Mouse (Mus musculus): ENCODE data around the gene Dnaja2. TPM values are rescaled to one million over a fixed set of nuclear protein-coding genes. Genes with fewer than 3 reads are reported as not detected.
A peak's percentile ranks its signal among the peaks of the same experiment; 100 is the strongest.

Dnaja2 gene
- total RNA-seq (2021) (100 to 1,000 TPM; 157 to 173 TPM), polyA plus RNA-seq (2012; rRNA removed) (5.3 and 7.7 TPM in 2 replicates)
- long read RNA-seq, transcript Dnaja2-201 (9 exons, 2,919 nt) = major isoform, 147 of 156 reads
- long read RNA-seq, partial matches to known transcripts = 6 of 156 reads
- long read RNA-seq, other reads (novel, unspliced or antisense) = 3 of 156 reads

DNA sequence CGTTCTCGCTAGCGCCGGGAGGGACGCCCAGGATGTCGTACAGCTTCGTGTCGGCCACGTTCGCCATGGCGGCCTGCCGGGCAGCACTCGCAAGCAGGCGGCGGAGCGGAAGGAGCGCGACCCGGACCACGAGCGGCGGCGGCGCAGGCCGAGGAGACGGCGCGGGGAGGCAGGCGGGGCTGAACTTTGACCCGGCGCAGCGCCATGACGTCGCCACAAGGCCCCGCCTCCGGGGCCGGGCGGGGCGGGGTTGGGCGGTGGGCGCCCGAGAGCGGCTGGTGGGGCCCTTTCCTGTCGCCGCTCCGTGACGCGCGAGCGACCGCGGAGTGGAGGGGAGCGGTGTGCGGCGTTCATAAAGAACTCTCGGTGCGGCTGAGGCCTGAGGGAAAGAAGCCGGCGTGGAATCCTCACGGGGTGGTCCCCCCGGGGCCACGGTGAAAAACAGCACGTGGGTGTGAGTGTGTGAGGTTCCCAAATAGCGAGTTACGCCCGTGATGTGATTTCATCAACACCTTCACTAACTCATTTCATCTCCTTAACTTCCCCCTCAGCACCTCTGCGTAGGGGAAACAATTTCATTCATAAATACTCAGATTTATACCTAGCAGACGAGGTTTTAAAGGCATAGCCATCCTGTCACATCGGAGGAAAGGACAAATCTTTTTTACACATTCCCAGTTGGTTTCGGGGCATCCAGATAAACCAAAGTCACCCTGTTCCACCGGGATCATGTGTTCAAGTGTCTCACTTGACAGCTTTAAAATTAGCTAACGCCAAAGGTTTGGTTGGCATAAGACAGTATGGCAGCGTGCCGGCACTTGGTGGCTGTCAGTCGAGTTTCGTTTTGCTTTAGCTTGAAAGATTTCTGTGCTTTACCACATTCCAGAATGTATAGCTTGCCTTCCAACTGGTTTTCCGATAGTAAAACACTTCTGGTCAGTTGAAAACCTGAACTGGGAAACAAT is at the start of gene Dnaja2:
TSS of gene Dnaja2 (minus strand) at position 164 of the 965 bp plus-strand sequence.
- peak; percentile 95 for DNase-seq

DNA sequence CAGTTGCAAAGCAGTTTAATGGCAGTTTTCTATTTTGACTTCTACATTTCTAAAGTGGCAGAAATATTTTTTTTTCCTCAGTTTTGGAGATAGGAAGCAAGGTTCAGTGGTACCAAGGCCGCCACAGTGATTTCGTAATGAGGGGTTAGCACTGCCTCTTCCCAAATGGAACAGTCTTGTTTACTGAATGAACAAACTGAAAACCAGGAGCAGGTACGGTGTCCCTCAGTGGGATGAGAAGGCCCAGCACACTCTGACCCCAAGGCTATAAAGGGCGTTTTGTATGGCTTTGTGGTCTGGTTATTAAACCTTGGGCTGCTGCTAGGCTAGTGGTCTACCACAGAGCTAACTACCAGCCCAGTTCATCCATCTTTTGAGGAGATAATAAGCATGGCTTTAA is 49.1 kb upstream of the Dnaja2 start:
- peak; percentile 28 for DNase-seq

DNA sequence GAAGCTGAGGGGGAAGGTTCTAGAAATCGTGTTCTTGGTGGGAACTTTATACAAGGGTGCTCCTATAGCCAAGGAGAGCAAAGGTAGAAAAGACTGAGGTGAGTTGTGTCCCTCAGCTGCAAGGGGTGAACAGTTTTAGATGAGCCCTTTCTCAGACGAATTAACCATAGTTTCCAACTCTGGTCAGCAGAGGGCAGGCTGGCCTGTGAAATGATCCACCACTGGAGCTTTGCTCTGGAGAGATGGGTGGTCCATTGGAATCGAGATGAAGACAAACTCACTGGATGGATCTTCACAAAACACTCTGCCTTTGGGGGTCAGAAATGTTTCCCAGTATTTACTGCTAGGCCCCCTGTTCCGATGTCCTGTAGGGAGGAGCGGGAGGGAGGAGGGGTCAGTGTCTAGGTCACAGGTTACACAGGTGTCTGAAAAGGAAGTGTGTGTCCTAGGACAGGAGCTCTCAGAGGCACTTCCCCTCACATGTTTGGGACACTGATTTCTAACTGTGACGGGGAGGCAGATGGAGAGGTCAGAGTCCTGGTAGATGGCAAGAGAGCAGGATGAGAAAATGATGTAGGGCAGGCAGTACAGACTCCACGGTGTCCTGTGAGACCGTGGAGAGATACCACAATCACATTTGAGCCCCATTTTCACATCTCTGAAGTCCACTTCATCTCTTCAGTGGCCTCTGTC is 48.2 kb upstream of the Dnaja2 start:
- DNase-seq = peak; percentile 57

DNA sequence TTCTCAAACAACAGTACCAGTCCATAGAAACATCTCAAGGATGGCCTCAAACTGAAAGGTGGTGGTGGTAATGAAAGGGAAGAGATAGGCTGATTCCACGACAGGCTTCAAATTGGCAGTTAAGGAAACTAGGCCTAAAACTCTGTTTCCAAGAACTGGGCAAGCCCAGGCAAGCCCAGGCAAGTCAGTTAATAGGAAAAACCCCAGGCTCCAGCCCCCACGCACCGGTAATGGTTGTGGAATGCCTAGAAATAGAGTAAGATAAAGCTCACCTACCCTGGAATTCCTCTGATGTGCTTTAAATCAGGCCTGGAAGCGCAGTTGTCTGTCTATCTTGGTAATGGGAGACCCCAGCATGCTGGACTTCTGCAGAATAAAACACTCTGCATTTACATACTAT is 47.6 kb upstream of the Dnaja2 start:
- no peak for DNase-seq

DNA sequence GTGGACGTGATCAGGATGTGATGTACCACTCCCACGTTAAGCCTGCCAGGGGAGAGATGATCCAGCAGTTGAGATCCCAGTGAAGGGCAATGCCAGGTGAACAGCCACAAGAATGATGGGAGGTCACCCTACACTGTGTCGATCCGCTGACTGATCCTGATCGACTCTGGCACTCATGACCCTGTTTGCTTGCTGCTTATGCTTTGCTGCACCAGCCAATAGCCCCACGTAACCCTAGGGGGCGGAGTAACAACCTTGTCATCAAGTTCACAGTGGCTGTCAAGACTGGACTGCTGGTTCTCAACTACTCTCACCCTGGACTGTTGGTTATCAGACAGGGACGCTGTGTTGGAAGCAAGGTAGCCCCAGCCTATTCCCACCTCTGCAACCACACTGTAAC is 46.6 kb upstream of the Dnaja2 start:
- DNase-seq = no peak

DNA sequence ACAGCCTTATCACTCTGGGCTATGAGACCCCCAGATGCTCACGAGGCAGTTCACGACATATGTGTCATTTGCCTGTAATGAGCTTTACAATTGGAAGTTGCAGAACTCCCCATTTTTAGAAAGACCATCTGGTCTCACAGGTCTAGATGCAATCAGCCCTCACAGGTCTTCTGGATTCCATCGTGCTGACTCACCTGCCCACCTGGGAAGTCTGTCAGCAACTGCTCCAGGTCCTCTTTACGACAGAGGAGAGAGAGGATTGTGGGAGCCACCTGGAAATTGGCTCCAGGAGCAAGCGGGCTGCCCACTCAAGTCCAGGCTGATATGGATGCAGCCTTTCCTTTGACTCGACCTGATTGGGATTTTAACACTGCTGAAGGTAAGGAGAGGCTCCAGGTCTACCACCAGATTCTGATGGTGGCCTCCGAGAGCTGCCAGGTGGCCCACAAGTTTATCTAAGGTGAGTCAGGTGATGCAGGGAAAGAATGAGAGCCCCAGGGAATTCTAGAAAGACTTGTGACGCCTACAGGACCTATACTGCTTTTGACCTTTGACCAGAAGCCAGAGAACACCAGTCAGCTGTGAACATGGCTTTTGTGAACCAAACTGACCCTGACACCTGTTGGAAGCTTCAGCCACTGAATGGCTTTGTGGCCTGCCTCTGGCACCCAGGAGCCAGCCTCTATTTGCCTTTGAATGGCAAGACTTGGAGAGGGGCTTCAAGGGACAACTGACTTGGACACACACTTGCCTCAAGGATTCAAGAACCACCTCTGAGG is 42.5 kb upstream of the Dnaja2 start:
- no peak for DNase-seq

DNA sequence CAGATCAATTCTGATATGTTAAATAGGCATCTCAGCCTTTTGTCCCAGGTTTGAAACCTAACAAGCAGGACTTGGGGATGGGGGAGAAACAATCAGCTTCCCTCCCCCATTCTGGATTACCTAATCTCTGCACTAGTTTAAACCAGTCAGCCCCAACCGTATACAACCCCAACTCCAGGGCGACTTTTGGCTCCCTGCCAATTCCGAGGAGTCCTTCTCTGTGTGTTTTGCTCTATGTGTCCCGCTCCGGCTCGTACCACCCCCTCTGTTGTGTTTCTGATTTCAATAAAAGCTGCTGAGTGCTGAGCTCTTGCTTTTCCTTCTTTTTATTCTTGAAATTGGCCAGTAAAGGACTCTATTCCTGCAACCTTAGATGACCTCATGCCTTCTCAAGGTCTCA is 40.2 kb upstream of the Dnaja2 start:
- peak; percentile 25 for DNase-seq

DNA sequence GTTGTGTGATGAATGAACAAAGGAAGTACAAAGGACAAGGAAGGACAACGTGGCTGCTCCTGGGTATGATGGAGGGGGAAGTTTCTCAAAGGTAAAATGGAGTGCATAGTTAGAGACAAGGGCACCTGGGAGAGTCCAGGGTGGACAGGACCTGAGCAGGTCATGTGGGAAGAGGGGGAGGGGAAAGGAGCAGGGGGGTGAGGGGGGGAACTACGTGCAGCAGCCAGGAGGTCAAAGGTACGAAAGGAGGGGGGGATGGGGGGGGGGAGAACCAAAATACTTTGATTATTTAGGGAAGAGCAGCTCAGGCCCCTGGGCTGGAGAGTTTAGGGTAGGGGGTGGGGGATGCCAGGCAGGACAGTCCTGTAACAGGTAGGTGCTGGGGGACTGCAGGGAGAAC is 39.8 kb upstream of the Dnaja2 start:
- no peak for DNase-seq

DNA sequence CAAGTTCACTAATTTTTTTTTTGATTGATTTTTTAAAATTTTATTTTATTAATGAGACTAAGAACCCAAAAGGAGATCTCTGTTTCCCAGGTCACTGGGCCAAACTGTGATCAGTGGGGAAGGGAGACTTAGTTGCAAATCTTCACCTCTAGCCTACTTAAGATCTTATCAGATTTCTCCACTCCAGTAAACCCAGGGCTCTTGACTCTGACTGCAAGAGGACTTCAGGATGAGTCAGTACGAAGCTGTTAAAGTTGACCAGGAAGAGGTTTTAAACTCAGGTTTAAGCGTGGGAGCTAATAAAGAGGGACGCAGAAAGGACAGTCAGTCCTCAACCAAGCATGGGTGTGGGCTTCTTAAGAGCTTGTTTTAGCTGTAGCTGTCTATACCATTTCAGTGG is 38.2 kb upstream of the Dnaja2 start:
- no peak for DNase-seq

DNA sequence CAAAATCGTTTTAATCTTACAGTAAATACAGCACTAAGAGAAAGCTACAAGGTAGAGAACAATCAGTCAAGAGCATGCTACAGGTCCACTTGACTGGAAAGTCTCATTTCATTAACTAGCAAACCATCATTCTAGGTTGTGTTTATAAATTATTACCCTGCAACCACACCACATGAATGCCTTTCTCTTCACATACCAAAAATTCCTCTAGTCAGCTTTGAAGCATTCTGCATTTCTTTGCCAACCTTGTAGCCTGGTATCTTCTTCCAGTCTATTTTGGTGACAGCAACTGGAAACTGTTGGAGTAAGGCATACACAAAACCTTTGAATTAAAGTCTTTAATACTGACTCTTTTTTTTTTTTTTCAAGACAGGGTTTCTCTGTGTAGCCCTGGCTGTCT is 36.4 kb upstream of the Dnaja2 start:
- DNase-seq = no peak

DNA sequence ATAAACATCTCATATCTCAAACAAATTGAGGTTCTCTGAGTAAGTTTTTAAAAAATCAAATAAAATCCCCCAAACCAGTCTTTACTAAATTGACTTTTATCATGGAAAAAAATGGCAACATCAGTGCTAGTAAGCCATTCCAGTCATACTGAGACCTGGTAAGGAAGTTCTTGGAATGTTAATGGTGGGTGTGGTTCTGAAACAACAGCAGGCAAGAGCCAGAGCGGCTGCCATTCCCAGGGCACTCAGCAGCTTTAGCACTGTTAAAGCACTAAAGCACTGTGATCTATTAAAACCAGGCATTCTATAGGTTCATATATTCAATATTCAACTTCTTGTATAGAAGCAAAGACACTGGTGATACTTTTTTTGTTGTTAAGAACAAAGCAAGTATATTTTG is 35.1 kb upstream of the Dnaja2 start:
- DNase-seq = no peak

DNA sequence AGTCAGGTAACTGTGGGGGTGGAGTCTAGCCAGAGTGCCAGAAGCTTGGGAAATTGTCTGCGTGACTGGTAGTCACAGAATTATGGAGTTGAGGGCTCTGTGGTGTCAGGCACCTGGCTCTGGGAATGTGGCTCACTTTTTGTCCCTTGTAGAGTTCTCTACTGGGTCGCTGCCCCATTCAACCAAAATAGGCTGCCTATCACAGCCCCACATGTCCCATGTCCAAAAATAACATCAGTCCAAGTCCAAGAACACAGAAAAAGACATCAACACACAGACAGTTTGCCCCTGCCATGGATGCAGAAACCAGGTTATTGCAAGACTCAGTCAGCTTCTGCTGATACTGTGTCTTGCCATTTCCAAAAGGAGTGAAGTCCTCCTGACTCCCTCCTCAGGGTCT is 33.5 kb upstream of the Dnaja2 start:
- no peak for DNase-seq

DNA sequence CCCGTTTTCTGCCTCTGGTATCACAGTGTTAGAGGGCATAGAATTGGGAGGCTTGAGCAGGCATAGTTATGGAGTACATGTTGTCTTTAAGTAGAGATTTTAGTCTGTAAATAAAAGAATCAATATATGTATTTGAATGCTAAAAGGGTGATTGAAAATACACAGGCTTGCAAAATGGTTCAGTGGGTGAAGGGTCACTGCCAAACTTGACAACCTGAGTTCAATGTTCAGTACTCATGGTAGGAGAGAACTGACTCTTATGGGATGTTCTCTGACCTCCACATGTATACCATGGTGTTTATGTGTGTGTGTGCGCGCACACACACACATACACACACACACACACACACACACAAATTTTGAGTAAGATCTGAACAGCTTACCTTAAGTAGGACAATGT is 22.5 kb upstream of the Dnaja2 start:
- DNase-seq = no peak

DNA sequence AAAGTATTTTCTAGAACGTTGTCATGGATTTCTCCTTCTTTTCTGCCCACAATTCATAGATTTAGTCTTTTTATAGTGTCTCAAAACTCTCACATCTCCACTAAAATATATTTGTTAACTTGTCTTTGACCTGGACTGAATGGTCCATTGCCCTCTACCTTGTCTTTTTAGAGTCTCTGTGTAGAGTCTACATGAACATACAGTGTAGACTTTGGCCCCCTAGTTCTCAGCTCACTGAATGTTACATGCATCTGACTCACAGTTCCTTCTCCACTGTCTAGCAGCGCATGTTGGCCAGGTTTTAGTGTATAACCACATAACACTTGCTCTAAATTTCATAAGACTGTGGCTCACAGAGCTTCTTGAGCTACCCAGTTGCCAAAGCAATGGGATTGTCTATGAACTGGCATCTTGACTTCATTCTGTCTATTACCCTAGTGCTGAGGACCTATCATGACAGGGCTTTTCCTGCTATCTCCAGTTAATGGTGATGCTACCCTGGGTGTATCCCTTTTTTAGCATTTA is 18.9 kb upstream of the Dnaja2 start:
- no peak for DNase-seq

DNA sequence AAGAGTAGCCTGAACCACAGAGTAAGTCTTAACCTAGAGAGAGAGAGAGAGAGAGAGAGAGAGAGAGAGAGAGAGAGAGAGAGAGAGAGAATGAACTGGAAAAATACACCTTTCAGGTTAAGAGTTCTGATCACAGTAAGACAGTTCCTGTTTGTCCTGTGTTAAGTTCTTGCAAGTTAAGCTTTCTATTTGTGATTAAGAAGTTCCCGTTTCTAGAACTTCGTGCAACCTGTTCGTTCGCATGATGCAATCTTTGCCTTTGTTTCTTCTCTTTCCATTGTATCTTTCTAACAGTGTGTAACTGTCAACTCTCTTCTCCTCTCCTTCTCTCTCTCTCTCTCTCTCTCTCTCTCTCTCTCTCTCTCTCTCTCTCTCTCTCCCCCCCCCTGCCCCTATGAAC is 15.3 kb upstream of the Dnaja2 start:
- no peak for DNase-seq

DNA sequence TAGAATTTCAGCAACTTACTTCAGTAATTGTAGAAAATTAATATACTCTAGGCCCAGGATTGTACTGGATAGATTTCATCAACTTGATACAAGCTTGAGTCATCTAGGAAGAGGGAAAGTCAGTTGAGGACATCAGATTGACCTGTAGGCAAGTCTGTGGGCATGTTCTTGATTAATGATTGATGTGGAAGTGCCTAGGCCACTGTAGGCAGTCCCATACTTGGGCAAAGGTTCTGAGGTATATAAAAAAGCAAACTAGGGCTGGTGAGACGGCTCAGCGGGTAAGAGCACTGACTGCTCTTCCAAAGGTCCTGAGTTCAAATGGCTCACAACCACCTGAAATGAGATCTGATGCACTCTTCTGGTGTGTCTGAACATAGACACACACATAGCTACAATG is 12.7 kb upstream of the Dnaja2 start:
- DNase-seq = no peak

DNA sequence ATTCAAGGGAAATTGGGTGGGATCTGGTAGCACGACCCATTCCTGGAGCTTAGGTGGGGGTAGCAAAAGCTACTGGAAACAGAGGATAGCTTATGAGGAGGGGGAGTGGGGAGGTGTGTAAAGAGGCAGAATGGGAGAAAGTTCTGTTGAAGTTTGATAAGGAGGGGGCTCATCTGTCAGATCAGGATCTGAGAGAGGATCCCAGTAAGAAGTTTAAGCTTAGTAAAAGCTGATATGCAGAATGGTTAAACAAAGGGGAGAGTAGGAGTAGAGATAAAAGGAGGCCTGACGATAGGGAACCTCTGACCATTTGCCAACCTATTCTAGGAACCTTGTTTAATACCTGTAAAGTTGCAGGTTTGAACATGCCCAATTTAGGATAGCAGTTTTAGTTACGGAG is 10.0 kb upstream of the Dnaja2 start:
- no peak for DNase-seq

DNA sequence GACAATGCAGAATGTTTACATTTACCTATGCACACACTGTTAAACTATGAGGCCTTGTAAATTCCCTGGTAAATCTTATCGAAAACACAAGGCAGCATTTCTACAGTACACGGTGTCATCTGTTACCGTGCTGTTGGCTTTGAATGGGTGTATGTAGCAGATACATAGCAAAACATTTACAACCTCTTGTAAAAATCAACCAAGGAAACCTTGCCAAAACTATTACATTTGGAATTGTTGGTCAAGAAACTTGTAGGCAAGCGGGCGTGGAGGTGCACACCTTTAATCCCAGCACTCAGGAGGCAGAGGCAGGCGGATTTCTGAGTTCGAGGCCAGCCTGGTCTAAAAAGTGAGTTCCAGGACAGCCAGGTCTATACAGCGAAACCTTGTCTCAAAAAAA is 8.2 kb upstream of the Dnaja2 start:
- no peak for DNase-seq

DNA sequence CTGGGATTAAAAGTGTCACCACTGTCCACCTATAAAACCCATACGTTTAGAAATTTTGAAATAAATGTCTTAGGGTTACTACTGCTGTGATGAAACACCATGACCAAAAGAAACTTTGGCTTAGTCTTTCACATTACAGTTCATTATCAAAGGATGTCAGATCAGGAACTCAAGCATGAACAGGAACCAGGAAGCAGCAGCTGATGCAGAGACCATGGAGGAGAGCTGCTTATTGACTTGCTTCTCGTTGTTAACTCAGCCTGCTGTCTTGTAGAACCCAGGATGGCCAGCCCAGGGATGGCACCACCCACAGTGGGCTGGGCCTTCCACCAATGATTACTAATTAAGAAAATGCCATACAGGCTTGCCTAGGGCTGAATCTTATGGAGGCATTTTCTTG is 4.8 kb upstream of the Dnaja2 start:
- no peak for DNase-seq

DNA sequence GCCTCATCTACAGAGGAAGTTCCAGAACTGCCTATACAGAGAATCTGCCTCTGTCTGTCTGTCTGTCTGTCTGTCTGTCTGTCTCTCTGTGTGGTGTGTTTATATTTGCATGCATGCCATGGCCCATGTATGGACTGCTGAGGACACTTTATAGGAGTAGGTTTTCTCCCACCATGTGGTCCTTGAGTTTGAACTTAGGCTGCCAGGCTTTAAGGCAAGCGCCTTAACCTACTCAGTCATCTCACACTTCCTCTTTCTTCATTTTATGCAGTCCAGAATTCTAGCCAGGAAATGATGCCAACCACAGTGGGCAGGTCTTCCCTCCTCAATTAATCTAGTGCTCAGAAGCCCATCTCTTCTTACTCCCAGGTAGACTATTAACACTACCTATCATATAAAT is 4.1 kb upstream of the Dnaja2 start:
- no peak for DNase-seq

DNA sequence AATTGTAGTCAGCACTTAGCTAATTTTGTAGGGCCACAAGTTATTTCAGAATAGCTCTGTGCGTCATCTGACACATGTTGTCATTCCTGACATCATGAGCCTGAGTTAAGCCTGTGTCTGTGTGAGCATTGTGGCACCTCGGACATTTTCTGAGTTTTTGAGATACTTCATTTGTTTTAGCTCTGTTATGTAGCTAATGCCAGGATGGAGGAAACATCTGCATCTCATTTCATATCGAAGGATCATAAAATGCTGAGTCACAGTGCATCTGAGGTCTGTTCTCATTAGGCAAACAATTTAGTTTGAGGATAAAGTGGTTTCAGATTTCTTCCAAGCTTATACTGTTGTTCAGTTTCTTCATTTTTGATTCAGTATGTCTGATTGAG is 2.5 kb upstream of the Dnaja2 start:
- no peak for DNase-seq

DNA sequence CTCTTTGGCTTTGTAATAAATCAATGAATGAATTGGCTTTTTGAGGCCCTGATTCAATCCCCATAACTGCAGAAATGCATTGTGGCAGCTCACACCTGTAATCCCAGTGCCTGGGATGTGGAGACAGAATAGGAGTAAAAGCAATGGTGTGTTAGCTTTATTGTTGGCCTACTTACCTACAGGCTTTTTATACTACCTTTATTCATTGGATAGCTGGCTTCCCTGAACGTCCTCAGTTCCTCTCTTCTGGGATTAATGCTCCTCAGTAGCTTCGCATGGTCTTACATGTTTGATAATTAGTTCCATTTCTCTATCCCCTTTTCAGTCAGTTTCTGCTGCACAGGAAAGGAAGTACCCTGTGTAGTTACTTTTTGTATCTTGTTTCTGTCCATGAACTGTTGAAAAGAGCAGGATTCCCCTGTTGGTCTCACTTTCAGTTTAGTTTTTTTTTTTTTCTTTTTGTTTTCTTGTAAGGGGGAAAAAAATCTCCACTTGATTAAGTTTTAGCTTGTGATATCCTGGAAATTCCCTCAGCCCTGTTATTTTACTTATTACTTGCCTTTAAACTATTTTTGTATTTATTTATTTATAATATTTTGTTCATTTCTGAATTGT is 1.9 kb upstream of the Dnaja2 start:
- no peak for DNase-seq
